Mouse (Mus musculus) MEL (cell line): ENCODE results near the gene Efna4. TPM values are rescaled to one million over a fixed set of nuclear protein-coding genes. Genes with fewer than 3 reads are reported as not detected.
A peak's percentile ranks its signal among the peaks of the same experiment; 100 is the strongest.

Experiments
- DNase-seq: peaks from one replicate; pipeline ENCODE4 v3.0.0; 2011; ENCODE audit warnings: low read depth, low spot score
- H3K27ac ChIP-seq: 2 replicates; pipeline ENCODE4 v1.5.1; 2012; ENCODE audit warnings: low read depth, mild to moderate bottlenecking, control low read depth, low read length, moderate library complexity; ENCODE audit not compliant: control insufficient read depth
- H3K27me3 ChIP-seq, 2 experiments: fragments of 150-350 bp in 1 of 2; sonication (generic) in 1 of 2; 2 replicates each; pipeline ENCODE4 v1.6.1; 2012; ENCODE audit warnings: low read length in 2 of 2, mild to moderate bottlenecking in 2 of 2, improper control_type of control experiment in 1 of 2, moderate library complexity in 1 of 2; ENCODE audit not compliant: insufficient read depth in 2 of 2, control insufficient read depth in 1 of 2
- H3K36me3 ChIP-seq, 2 experiments: 2 replicates each; pipeline ENCODE4 v1.6.1; 2012 to 2014; ENCODE audit warnings: low read length in 2 of 2, improper control_type of control experiment in 1 of 2, inconsistent platforms in 1 of 2, mild to moderate bottlenecking in 1 of 2; ENCODE audit not compliant: insufficient read depth in 2 of 2, control insufficient read depth in 1 of 2
- H3K4me1 ChIP-seq, 2 experiments: fragments of 150-350 bp in 1 of 2; sonication (generic) in 1 of 2; 2 replicates each; pipeline ENCODE4 v1.6.1; 2012; ENCODE audit warnings: low read length in 2 of 2, improper control_type of control experiment in 1 of 2, mild to moderate bottlenecking in 1 of 2; ENCODE audit not compliant: insufficient read depth in 2 of 2, control insufficient read depth in 1 of 2
- H3K4me3 ChIP-seq, 2 experiments: fragments of 150-350 bp in 1 of 2; sonication (generic) in 1 of 2; 2 replicates each; pipeline ENCODE4 v1.5.1; 2012; ENCODE audit warnings: low read depth in 2 of 2, low read length in 2 of 2, mild to moderate bottlenecking in 2 of 2, moderate library complexity in 2 of 2, control low read depth in 1 of 2, improper control_type of control experiment in 1 of 2; ENCODE audit not compliant: control insufficient read depth in 1 of 2, insufficient read depth in 1 of 2
- H3K79me2 ChIP-seq: 2 replicates; pipeline ENCODE4 v1.6.1; 2012; ENCODE audit warnings: mild to moderate bottlenecking, low read length, moderate library complexity; ENCODE audit not compliant: control insufficient read depth, poor library complexity, insufficient read depth
- H3K9ac ChIP-seq: 2 replicates; pipeline ENCODE4 v1.6.1; 2012; ENCODE audit warnings: low read depth, mild to moderate bottlenecking, control low read depth, low read length, moderate library complexity; ENCODE audit not compliant: control insufficient read depth, poor library complexity, severe bottlenecking
- H3K9me3 ChIP-seq: fragments of 150-350 bp; sonication (generic); replicated peaks from 2 replicates; pipeline ENCODE4 v1.6.1; 2012; ENCODE audit warnings: mild to moderate bottlenecking, low read length, improper control_type of control experiment, moderate library complexity; ENCODE audit not compliant: insufficient read depth
- BHLHE40 ChIP-seq: IDR thresholded peaks from 2 replicates; pipeline ENCODE4 v1.6.1; 2012; ENCODE audit warnings: low read depth, mild to moderate bottlenecking, inconsistent platforms, low read length, improper control_type of control experiment, borderline replicate concordance
- CHD2 ChIP-seq: IDR thresholded peaks from 2 replicates; pipeline ENCODE4 v1.6.1; 2011; ENCODE audit warnings: low read length, improper control_type of control experiment
- ETS1 ChIP-seq: IDR thresholded peaks from 2 replicates; pipeline ENCODE4 v1.6.1; 2012; ENCODE audit warnings: low read depth, mild to moderate bottlenecking, inconsistent platforms, low read length, improper control_type of control experiment, moderate library complexity
- GABPA ChIP-seq: IDR thresholded peaks from 2 replicates; pipeline ENCODE4 v1.6.1; 2012; ENCODE audit warnings: low read depth, mild to moderate bottlenecking, inconsistent platforms, low read length, improper control_type of control experiment, moderate library complexity
- MEF2A ChIP-seq: IDR thresholded peaks from 2 replicates; pipeline ENCODE4 v1.6.1; 2014; ENCODE audit warnings: low read depth, mild to moderate bottlenecking, inconsistent platforms, low read length, improper control_type of control experiment; ENCODE audit not compliant: poor library complexity, insufficient replicate concordance, severe bottlenecking; ENCODE audit errors: extremely low read depth
- NELFE ChIP-seq: IDR thresholded peaks from 2 replicates; pipeline ENCODE4 v1.6.1; 2011; ENCODE audit warnings: low read depth, low read length, improper control_type of control experiment
- NRF1 ChIP-seq: IDR thresholded peaks from 2 replicates; pipeline ENCODE4 v1.6.1; 2014; ENCODE audit warnings: low read depth, mild to moderate bottlenecking, inconsistent platforms, low read length, improper control_type of control experiment, moderate library complexity; ENCODE audit not compliant: poor library complexity, insufficient read depth, severe bottlenecking
- POLR2A ChIP-seq, 2 experiments: IDR thresholded peaks; 2 replicates each; pipeline ENCODE4 v1.6.1; 2011 to 2012; ENCODE audit warnings: low read length in 2 of 2, mild to moderate bottlenecking in 2 of 2, control low read depth in 1 of 2, improper control_type of control experiment in 1 of 2, low read depth in 1 of 2, moderate library complexity in 1 of 2; ENCODE audit not compliant: control insufficient read depth in 1 of 2, insufficient read depth in 1 of 2, poor library complexity in 1 of 2
- SMC3 ChIP-seq: IDR thresholded peaks from 2 replicates; pipeline ENCODE4 v1.6.1; 2011; ENCODE audit warnings: low read depth, low read length, improper control_type of control experiment
- TBP ChIP-seq: IDR thresholded peaks from 2 replicates; pipeline ENCODE4 v1.8.0; 2011; ENCODE audit warnings: low read depth, low read length, improper control_type of control experiment
- TCF12 ChIP-seq: IDR thresholded peaks from 2 replicates; pipeline ENCODE4 v1.6.1; 2014; ENCODE audit warnings: low read depth, mild to moderate bottlenecking, inconsistent platforms, low read length, improper control_type of control experiment, moderate library complexity
- USF1 ChIP-seq: IDR thresholded peaks from 2 replicates; pipeline ENCODE4 v1.6.1; 2014; ENCODE audit warnings: low read depth, mild to moderate bottlenecking, inconsistent platforms, low read length, improper control_type of control experiment, moderate library complexity
- USF2 ChIP-seq, 2 experiments: IDR thresholded peaks; 2 replicates each; pipeline ENCODE4 v1.6.1; 2011 to 2012; ENCODE audit warnings: improper control_type of control experiment in 2 of 2, low read length in 2 of 2, borderline replicate concordance in 1 of 2, inconsistent platforms in 1 of 2, low read depth in 1 of 2, mild to moderate bottlenecking in 1 of 2; ENCODE audit not compliant: insufficient read depth in 1 of 2
- ZKSCAN1 ChIP-seq: IDR thresholded peaks from 2 replicates; pipeline ENCODE4 v1.6.1; 2012; ENCODE audit warnings: low read depth, mild to moderate bottlenecking, inconsistent platforms, low read length, improper control_type of control experiment, moderate library complexity
- ZMIZ1 ChIP-seq: IDR thresholded peaks from 2 replicates; pipeline ENCODE4 v1.6.1; 2012; ENCODE audit warnings: low read depth, mild to moderate bottlenecking, inconsistent platforms, low read length, improper control_type of control experiment, moderate library complexity
- polyA plus RNA-seq, 2 experiments: library from polyadenylated mRNA; stranded (reverse) in 1 of 2; unstranded in 1 of 2; fragments of >175 nt in 1 of 2; fragments of >200 nt in 1 of 2; gene quantifications; 2 replicates each; pipeline versions ENCODE4 v1.2.1 to v1.2.4; 2012; ENCODE audit warnings: low replicate concordance in 2 of 2, low read depth in 1 of 2; ENCODE audit not compliant: insufficient read length in 2 of 2, insufficient read depth in 1 of 2, missing spikeins in 1 of 2
- total RNA-seq: library from RNA; depleted of rRNA; stranded (reverse); fragments of 300-350 nt; gene quantifications from 2 replicates; pipeline ENCODE4 v1.2.3, GENCODE M21; 2012

Efna4 gene
- total and polyA plus RNA-seq, 3 experiments = 1.9 to 4.5 TPM; not detected in 1

GRCm38 (mm10) chr3:89330948-89331347 lies 6.9 kb downstream of the Efna4 start:
- Histone ChIP-seq H3K27ac (no peak overlapping the region), H3K27me3 (peaks cover 7 to 9% of the 10 kb centered on the region in 2 experiments; a peak in 2 of 4 replicates), H3K4me3 (no peak overlapping the region), H3K9ac (no peak overlapping the region), H3K36me3 (0 out of 4 replicates have a peak, but pooled peaks cover 0 to 4% of the 10 kb centered on the region in 2 experiments), H3K9me3 (no peaks in the 10 kb centered on the region), H3K79me2 (no peaks in the 10 kb centered on the region), H3K4me1 (peaks cover 6 to 12% of the 10 kb centered on the region in 2 experiments)
- DNase-seq = peak; percentile 34
- 0 out of 2 replicates have a peak, but pooled peaks have one; percentile 27 for TF ChIP-seq TBP
- no peak for TF ChIP-seq GABPA

GRCm38 (mm10) chr3:89330346-89330745 lies 7.5 kb downstream of the Efna4 start:
- DNase-seq = no peak
- H3K4me3 ChIP-seq = no peak overlapping the region
- no peak for TF ChIP-seq SMC3
- no peak for TF ChIP-seq USF1
- no peak for TF ChIP-seq USF2 (IDR thresholded peaks at IDR 0.05; ENCODE audit: borderline replicate concordance in 1 of 2, insufficient read depth in 1 of 2, low read depth in 1 of 2, low read length in 2 of 2)
- TF ChIP-seq TCF12 = no peak
- no peak for TF ChIP-seq NELFE
- no peak for TF ChIP-seq NRF1
- TF ChIP-seq CHD2 = no peak
- no peak for TF ChIP-seq MEF2A
- no peak for TF ChIP-seq ZMIZ1
- TF ChIP-seq ETS1 = no peak
- TF ChIP-seq POLR2A (IDR thresholded peaks at IDR 0.05; ENCODE audit: control insufficient read depth in 1 of 2, insufficient read depth in 1 of 2, low read depth in 1 of 2, low read length in 2 of 2, poor library complexity in 1 of 2) = no peak
- no peak for TF ChIP-seq BHLHE40
- no peak for TF ChIP-seq ZKSCAN1
- H3K27me3 ChIP-seq = peaks cover 7 to 10% of the 10 kb centered on the region in 2 experiments; a peak in 2 of 4 replicates
- H3K79me2 ChIP-seq = no peaks in the 10 kb centered on the region
- no peak overlapping the region for H3K27ac ChIP-seq
- no peak overlapping the region for H3K9ac ChIP-seq
- no peaks in the 10 kb centered on the region for H3K9me3 ChIP-seq
- peaks cover 6 to 12% of the 10 kb centered on the region in 2 experiments for H3K4me1 ChIP-seq
- H3K36me3 ChIP-seq = 0 out of 4 replicates have a peak, but pooled peaks cover 0 to 4% of the 10 kb centered on the region in 2 experiments
